ENCODE assay signal across 23 mouse cellular contexts in the genomic region with DNA sequence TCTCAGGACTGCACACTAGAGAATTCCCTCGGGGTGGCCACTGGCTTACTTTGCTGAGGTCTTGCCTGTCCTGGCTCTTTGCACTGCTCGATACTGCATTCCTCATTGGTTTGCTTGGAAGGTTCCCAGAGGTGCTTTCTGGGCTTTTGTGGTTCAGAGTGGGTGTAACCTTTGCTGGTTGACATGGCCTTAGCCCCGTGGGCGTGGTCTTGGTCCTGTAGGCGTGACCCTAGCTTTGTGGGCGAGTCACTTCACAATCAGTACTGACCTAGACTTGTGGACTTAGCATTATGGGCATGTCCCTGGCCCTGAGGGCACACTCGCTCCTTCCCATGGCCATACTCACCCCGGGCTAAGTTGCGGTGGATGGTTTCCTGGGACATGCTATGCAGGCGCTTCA.
DNase-seq lines count a peak whose midpoint lies in the region; ATAC-seq lines count a peak whose summit lies in the region.
"Had no signal": no experiment of that assay in that cellular context is flagged by ENCODE, and none has a peak within 500 bp of the region (broad histone marks: within the 10 kb centered on the region; RNA-seq: fewer than 3 reads in every experiment).

No protein-coding gene starts in this region.

- peaks cover 33% of the 10 kb centered on the region for H3K36me3 ChIP-seq in liver, embryonic 12.5 days
- peaks cover 8% of the 10 kb centered on the region for H3K36me3 ChIP-seq in forebrain, embryonic 16.5 days (ENCODE audit: control insufficient read depth, insufficient read depth)
- peaks cover 4% of the 10 kb centered on the region; the same call in 1 of the 2 replicates for H3K36me3 ChIP-seq in forebrain, embryonic 15.5 days

- H3K4me2 ChIP-seq in liver, embryonic 12.5 days, result peak overlapping the region; percentile 20; the same call in 1 of the 2 replicates
- no peak overlapping the region for H3K4me2 ChIP-seq in forebrain, embryonic 16.5 days (ENCODE audit: low read length)
- H3K4me2 ChIP-seq in forebrain, embryonic 15.5 days (replicated peaks), result no peak overlapping the region
- H3K4me2 ChIP-seq: embryonic facial prominence, embryonic 15.5 days; limb, embryonic 15.5 days; neural tube, embryonic 12.5 days had no signal

- no peak overlapping the region for H3K27ac ChIP-seq in liver, embryonic 12.5 days
- H3K27ac ChIP-seq in forebrain, embryonic 16.5 days (ENCODE audit: low read length), result no peak overlapping the region
- H3K27ac ChIP-seq in forebrain, embryonic 15.5 days (replicated peaks), result no peak overlapping the region
- H3K27ac ChIP-seq: embryonic facial prominence, embryonic 15.5 days; forebrain, embryonic 10.5 days; heart, embryonic 10.5 days; limb, embryonic 15.5 days; midbrain, embryonic 10.5 days; neural tube, embryonic 12.5 days had no signal

- H3K27me3 ChIP-seq in liver, embryonic 12.5 days (replicated peaks), result no peaks in the 10 kb centered on the region
- no peaks in the 10 kb centered on the region for H3K27me3 ChIP-seq in forebrain, embryonic 16.5 days (replicated peaks; ENCODE audit: control insufficient read depth, insufficient read depth, low read length)
- no peaks in the 10 kb centered on the region for H3K27me3 ChIP-seq in forebrain, embryonic 15.5 days
- H3K27me3 ChIP-seq: embryonic facial prominence, embryonic 15.5 days; limb, embryonic 15.5 days; neural tube, embryonic 12.5 days had no signal

- no peak for ATAC-seq in liver, embryonic 12.5 days
- no peak for ATAC-seq in forebrain, embryonic 16.5 days
- no peak for ATAC-seq in forebrain, embryonic 15.5 days (replicated peaks)
- ATAC-seq: hindbrain, embryonic 16.5 days; lung, postnatal 0 days had no signal

- DNase-seq in adrenal gland, postnatal 14 days, result peak; percentile 34
- DNase-seq in adrenal gland, adult 8-10 months, result no peak
- peak; percentile 68 for DNase-seq in lung, postnatal 36 days
- DNase-seq in lung, postnatal 10 days, result no peak
- DNase-seq: B cell, adult 2 months; cerebellum, adult 2 months; gastrocnemius, postnatal 25 days; heart, postnatal 36 days; kidney, adult 8-10 months; kidney, postnatal 36 days; layer of hippocampus, adult 9-11 months; right cerebral cortex, postnatal 14 days had no signal

- H3K4me3 ChIP-seq in liver, embryonic 12.5 days, result no peak overlapping the region
- no peak overlapping the region for H3K4me3 ChIP-seq in forebrain, embryonic 16.5 days (replicated peaks; ENCODE audit: low read length)
- H3K4me3 ChIP-seq in forebrain, embryonic 15.5 days, result no peak overlapping the region
- H3K4me3 ChIP-seq: embryonic facial prominence, embryonic 15.5 days; forebrain, embryonic 10.5 days; heart, embryonic 10.5 days; limb, embryonic 15.5 days; midbrain, embryonic 10.5 days; neural tube, embryonic 12.5 days had no signal

- H3K9me3 ChIP-seq in liver, embryonic 12.5 days (replicated peaks), result no peaks in the 10 kb centered on the region
- H3K9me3 ChIP-seq in forebrain, embryonic 16.5 days (ENCODE audit: control insufficient read depth, low read length), result no peaks in the 10 kb centered on the region
- no peaks in the 10 kb centered on the region for H3K9me3 ChIP-seq in forebrain, embryonic 15.5 days
- H3K9me3 ChIP-seq: embryonic facial prominence, embryonic 15.5 days; forebrain, embryonic 10.5 days; heart, embryonic 10.5 days; limb, embryonic 15.5 days; midbrain, embryonic 10.5 days; neural tube, embryonic 12.5 days had no signal

- 65% methylated on average over 10 of the region's 10 CpGs for WGBS in liver, embryonic 12.5 days (ENCODE audit: insufficient replicate concordance)
- WGBS in forebrain, embryonic 16.5 days, result 89% methylated on average over 10 of the region's 10 CpGs
- WGBS in forebrain, embryonic 15.5 days, result 86% methylated on average over 10 of the region's 10 CpGs

- H3K9ac ChIP-seq in liver, embryonic 12.5 days, result no peak overlapping the region
- no peak overlapping the region for H3K9ac ChIP-seq in forebrain, embryonic 16.5 days (replicated peaks; ENCODE audit: low read depth, low read length)
- no peak overlapping the region for H3K9ac ChIP-seq in forebrain, embryonic 15.5 days (replicated peaks)
- H3K9ac ChIP-seq: embryonic facial prominence, embryonic 15.5 days; limb, embryonic 15.5 days; neural tube, embryonic 12.5 days had no signal

- peaks cover 57% of the 10 kb centered on the region for H3K4me1 ChIP-seq in liver, embryonic 12.5 days
- H3K4me1 ChIP-seq in forebrain, embryonic 16.5 days (replicated peaks; ENCODE audit: control insufficient read depth, insufficient read depth, low read length), result no peaks in the 10 kb centered on the region
- no peaks in the 10 kb centered on the region for H3K4me1 ChIP-seq in forebrain, embryonic 15.5 days
- H3K4me1 ChIP-seq: neural tube, embryonic 12.5 days had no signal

Comparison
In these comparisons a context has a peak if more than half of its experiments do, and no peak if none do; other contexts are left out.
1. DNase-seq: peak in adrenal gland, postnatal 14 days (single experiment) and lung, postnatal 36 days (single experiment); none in adrenal gland, adult 8-10 months (single experiment) and lung, postnatal 10 days (single experiment).